In the genomic region with DNA sequence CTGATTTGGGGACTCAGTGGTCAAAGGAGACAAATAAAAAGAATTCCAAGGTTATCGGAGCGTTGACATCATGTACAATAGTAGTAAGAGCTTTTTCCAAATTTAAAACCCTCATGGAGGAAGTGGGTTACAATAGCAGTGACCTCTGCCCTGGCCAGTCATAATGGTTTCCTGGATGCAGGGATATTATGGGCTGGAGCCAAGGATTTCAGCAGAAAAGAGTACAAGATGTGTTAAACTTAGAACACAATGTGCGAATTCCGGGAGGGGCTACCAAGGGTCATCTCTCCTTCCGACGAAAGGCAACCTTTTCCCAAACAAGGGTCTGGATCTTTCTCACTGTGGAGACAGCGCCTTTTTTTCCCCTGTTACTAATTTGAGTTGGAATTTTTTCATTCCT, we compare ENCODE assay signal across 14 mouse cellular contexts.
DNase-seq lines count a peak whose midpoint lies in the region; ATAC-seq and TF ChIP-seq lines count a peak whose summit lies in the region.
"Had no signal": no experiment of that assay in that cellular context is flagged by ENCODE, and none has a peak within 500 bp of the region (broad histone marks: within the 10 kb centered on the region; RNA-seq: fewer than 3 reads in every experiment).

No protein-coding gene starts in this region.

- no peaks in the 10 kb centered on the region for H3K27me3 ChIP-seq in lung, embryonic 14.5 days (ENCODE audit: insufficient read depth, low read length)
- H3K27me3 ChIP-seq in kidney, embryonic 14.5 days (ENCODE audit: control insufficient read depth, insufficient read depth, low read length) = no peaks in the 10 kb centered on the region
- H3K27me3 ChIP-seq in hindbrain, postnatal 0 days (ENCODE audit: insufficient read depth, low read length) = no peaks in the 10 kb centered on the region
- H3K27me3 ChIP-seq: embryonic facial prominence, embryonic 15.5 days; neural tube, embryonic 15.5 days had no signal

- H3K9ac ChIP-seq in lung, embryonic 14.5 days = no peak overlapping the region
- H3K9ac ChIP-seq in kidney, embryonic 14.5 days (ENCODE audit: low read depth, low read length) = no peak overlapping the region
- H3K9ac ChIP-seq in hindbrain, postnatal 0 days (replicated peaks; ENCODE audit: low read length) = no peak overlapping the region
- H3K9ac ChIP-seq: embryonic facial prominence, embryonic 15.5 days; hindbrain, embryonic 15.5 days; limb, embryonic 15.5 days; neural tube, embryonic 15.5 days had no signal

- H3K4me3 ChIP-seq in lung, embryonic 14.5 days (ENCODE audit: low read depth, low read length) = no peak overlapping the region
- H3K4me3 ChIP-seq in kidney, embryonic 14.5 days (ENCODE audit: low read length) = no peak overlapping the region
- H3K4me3 ChIP-seq in hindbrain, postnatal 0 days (ENCODE audit: low read length) = no peak overlapping the region
- H3K4me3 ChIP-seq: embryonic facial prominence, embryonic 15.5 days; hindbrain, embryonic 15.5 days; limb, embryonic 15.5 days; neural tube, embryonic 15.5 days had no signal

- ATAC-seq in lung, embryonic 14.5 days (ENCODE audit: insufficient read depth) = no peak
- ATAC-seq in kidney, embryonic 14.5 days (ENCODE audit: low FRiP score, low TSS enrichment) = 0 out of 2 replicates have a peak, but pooled peaks have one; percentile 16
- no peak for ATAC-seq in hindbrain, postnatal 0 days

- no peak for TF ChIP-seq CTCF in lung, embryonic 14.5 days (IDR thresholded peaks at IDR 0.05; ENCODE audit: low read depth)
- TF ChIP-seq CTCF in hindbrain, postnatal 0 days (IDR thresholded peaks at IDR 0.05; ENCODE audit: low read depth) = no peak

- DNase-seq in lung, embryonic 14.5 days = peak; percentile 48
- DNase-seq in lung, postnatal 4 days = no peak
- DNase-seq in heart, adult 8-10 months (ENCODE audit: low spot score) = peak; percentile 91
- DNase-seq in skeletal muscle tissue, adult 2 months (ENCODE audit: low read depth, low spot score) = peak; percentile 47
- DNase-seq in thymus, postnatal 0 days (ENCODE audit: low spot score) = no peak
- no peak for DNase-seq in hindbrain, postnatal 0 days (ENCODE audit: low spot score)
- no peak for DNase-seq in right cerebral cortex, postnatal 25 days
- DNase-seq: cerebellum, adult 8-10 months; thymus, postnatal 14 days had no signal

- no peak overlapping the region for H3K27ac ChIP-seq in lung, embryonic 14.5 days (ENCODE audit: low read depth)
- H3K27ac ChIP-seq in kidney, embryonic 14.5 days (ENCODE audit: low read depth, low read length) = no peak overlapping the region
- no peak overlapping the region for H3K27ac ChIP-seq in hindbrain, postnatal 0 days
- H3K27ac ChIP-seq: embryonic facial prominence, embryonic 15.5 days; hindbrain, embryonic 15.5 days; limb, embryonic 15.5 days; neural tube, embryonic 15.5 days had no signal

- WGBS in lung, embryonic 14.5 days = 70% methylated on average over 7 of the region's 7 CpGs
- WGBS in kidney, embryonic 14.5 days = 53% methylated on average over 7 of the region's 7 CpGs
- 58% methylated on average over 7 of the region's 7 CpGs for WGBS in hindbrain, postnatal 0 days

- no peaks in the 10 kb centered on the region for H3K4me1 ChIP-seq in lung, embryonic 14.5 days (ENCODE audit: insufficient read depth)
- no peaks in the 10 kb centered on the region for H3K4me1 ChIP-seq in kidney, embryonic 14.5 days (ENCODE audit: control insufficient read depth, insufficient read depth, low read length)
- H3K4me1 ChIP-seq in hindbrain, postnatal 0 days (ENCODE audit: insufficient read depth, low read length) = peaks cover 2% of the 10 kb centered on the region; the same call in 1 of the 2 replicates

- H3K9me3 ChIP-seq in lung, embryonic 14.5 days (ENCODE audit: low read depth, low read length) = no peaks in the 10 kb centered on the region
- H3K9me3 ChIP-seq in kidney, embryonic 14.5 days (ENCODE audit: control insufficient read depth, low read length) = no peaks in the 10 kb centered on the region
- no peaks in the 10 kb centered on the region for H3K9me3 ChIP-seq in hindbrain, postnatal 0 days (ENCODE audit: low read length)
- H3K9me3 ChIP-seq: embryonic facial prominence, embryonic 15.5 days; hindbrain, embryonic 15.5 days; limb, embryonic 15.5 days; neural tube, embryonic 15.5 days had no signal

- H3K36me3 ChIP-seq in lung, embryonic 14.5 days (ENCODE audit: insufficient read depth) = no peaks in the 10 kb centered on the region
- H3K36me3 ChIP-seq in kidney, embryonic 14.5 days (ENCODE audit: control insufficient read depth, insufficient read depth, low read length) = no peaks in the 10 kb centered on the region
- no peaks in the 10 kb centered on the region for H3K36me3 ChIP-seq in hindbrain, postnatal 0 days (ENCODE audit: insufficient read depth, low read length)
- H3K36me3 ChIP-seq: embryonic facial prominence, embryonic 15.5 days; hindbrain, embryonic 15.5 days; limb, embryonic 15.5 days; neural tube, embryonic 15.5 days had no signal

- no peak overlapping the region for H3K4me2 ChIP-seq in lung, embryonic 14.5 days
- H3K4me2 ChIP-seq in kidney, embryonic 14.5 days (replicated peaks; ENCODE audit: low read depth, low read length) = no peak overlapping the region
- H3K4me2 ChIP-seq in hindbrain, postnatal 0 days (ENCODE audit: low read depth, low read length) = no peak overlapping the region
- H3K4me2 ChIP-seq: embryonic facial prominence, embryonic 15.5 days; hindbrain, embryonic 15.5 days; limb, embryonic 15.5 days; neural tube, embryonic 15.5 days had no signal

Comparison
In these comparisons a context has a peak if more than half of its experiments do, and no peak if none do; other contexts are left out.
1. DNase-seq: peak in lung, embryonic 14.5 days (single experiment), heart, adult 8-10 months (single experiment) and skeletal muscle tissue, adult 2 months (single experiment); none in lung, postnatal 4 days (0 of 2), thymus, postnatal 0 days (single experiment), hindbrain, postnatal 0 days (single experiment) and right cerebral cortex, postnatal 25 days (single experiment).